Mouse (Mus musculus): ENCODE results near the gene Thrap3. TPM values are rescaled to one million over a fixed set of nuclear protein-coding genes. Genes with fewer than 3 reads are reported as not detected.

The Thrap3 gene
- polyA plus RNA-seq, 1 experiment from 2014 or later, result 210 TPM

GRCm38 (mm10) chr4:126149798-126150197 lies 52.8 kb downstream of the Thrap3 start:
- Histone ChIP-seq H3K9ac (replicated peaks; ENCODE audit: low read length) (peak overlapping the region; percentile 89), H3K27me3 (ENCODE audit: insufficient read depth, low read length) (no peaks in the 10 kb centered on the region), H3K27ac (ENCODE audit: low read length) (peak overlapping the region; percentile 95), H3K4me2 (replicated peaks; ENCODE audit: low read depth, low read length) (peak overlapping the region; percentile 76), H3K4me3 (ENCODE audit: low read length) (peak overlapping the region; percentile 75), H3K36me3 (ENCODE audit: insufficient read depth, low read length) (peaks cover 10% of the 10 kb centered on the region; the same call in 1 of the 2 replicates), H3K4me1 (ENCODE audit: insufficient read depth, low read length) (peaks cover 56% of the 10 kb centered on the region), H3K9me3 (ENCODE audit: low read length) (no peaks in the 10 kb centered on the region)
- 3% methylated on average over 10 of the region's 10 CpGs for WGBS
- peak; percentile 2; the same call in 1 of the 2 replicates for ATAC-seq (ENCODE audit: low FRiP score, low TSS enrichment)

GRCm38 (mm10) chr4:126149041-126149676 lies 53.4 kb downstream of the Thrap3 start:
- H3K36me3 ChIP-seq (ENCODE audit: insufficient read depth, low read length), result peaks cover 7% of the 10 kb centered on the region; the same call in 1 of the 2 replicates
- peak; percentile 1; the same call in 1 of the 2 replicates for ATAC-seq (ENCODE audit: low FRiP score, low TSS enrichment)
- no peaks in the 10 kb centered on the region for H3K9me3 ChIP-seq (ENCODE audit: low read length)
- H3K4me1 ChIP-seq (ENCODE audit: insufficient read depth, low read length), result peaks cover 56% of the 10 kb centered on the region
- H3K9ac ChIP-seq (replicated peaks; ENCODE audit: low read length), result peak overlapping the region; percentile 89
- no peaks in the 10 kb centered on the region for H3K27me3 ChIP-seq (ENCODE audit: insufficient read depth, low read length)
- H3K4me3 ChIP-seq (ENCODE audit: low read length), result peak overlapping the region; percentile 75
- H3K27ac ChIP-seq (ENCODE audit: low read length), result peak overlapping the region; percentile 95
- H3K4me2 ChIP-seq (replicated peaks; ENCODE audit: low read depth, low read length), result peak overlapping the region; percentile 76
- WGBS, result 7% methylated on average over 42 of the region's 42 CpGs

- Histone ChIP-seq H3K36me3 (ENCODE audit: insufficient read depth, low read length) (peaks cover 7% of the 10 kb centered on the region; the same call in 1 of the 2 replicates), H3K27ac (ENCODE audit: low read length) (peak overlapping the region; percentile 95), H3K4me2 (replicated peaks; ENCODE audit: low read depth, low read length) (peak overlapping the region; percentile 76), H3K9me3 (ENCODE audit: low read length) (no peaks in the 10 kb centered on the region), H3K27me3 (ENCODE audit: insufficient read depth, low read length) (no peaks in the 10 kb centered on the region), H3K4me1 (ENCODE audit: insufficient read depth, low read length) (peaks cover 56% of the 10 kb centered on the region), H3K4me3 (ENCODE audit: low read length) (peak overlapping the region; percentile 75), H3K9ac (replicated peaks; ENCODE audit: low read length) (peak overlapping the region; percentile 89)
- ATAC-seq (ENCODE audit: low FRiP score, low TSS enrichment), result peak; percentile 66
- WGBS, result under 1% methylated on average over 44 of the region's 67 CpGs
Observed at GRCm38 (mm10) chr4:126148161-126148961, 54.2 kb downstream of the Thrap3 start.

DNA sequence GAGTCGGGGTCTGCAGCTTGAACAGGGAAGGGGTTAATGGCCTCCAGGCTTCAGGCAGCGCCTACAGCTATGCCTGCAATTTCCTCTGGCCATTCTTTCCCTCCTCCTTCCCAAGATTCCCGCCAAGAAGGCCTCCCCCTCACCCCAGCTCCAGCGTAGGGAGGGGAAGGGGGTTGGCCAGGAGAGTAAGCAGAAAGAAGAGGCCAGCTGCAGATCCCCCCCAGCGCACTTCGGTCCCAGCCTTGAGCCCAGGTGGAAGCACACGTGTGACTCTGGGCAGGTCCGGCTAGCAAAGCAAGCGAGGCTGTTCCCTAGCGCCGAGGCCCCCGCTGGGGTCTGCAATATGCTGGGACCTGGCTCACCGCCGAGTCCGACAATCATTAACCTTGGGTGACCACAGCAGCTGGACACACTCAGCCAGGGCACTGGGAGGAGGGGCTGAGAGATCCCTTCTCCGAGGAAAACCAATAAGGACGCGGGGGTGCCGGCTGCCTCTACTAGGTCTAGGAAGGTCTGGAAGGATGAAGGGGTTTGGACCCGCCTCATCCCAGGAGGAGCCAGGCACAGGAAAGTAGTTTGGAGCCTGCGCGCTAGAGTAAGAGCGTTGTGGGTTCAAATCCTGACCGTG lies 54.9 kb downstream of the Thrap3 start, which contains the start of gene Eva1b:
TSS of gene Eva1b (plus strand) at position 212 of the 628 bp plus-strand sequence.
- peaks cover 7% of the 10 kb centered on the region; the same call in 1 of the 2 replicates for H3K36me3 ChIP-seq (ENCODE audit: insufficient read depth, low read length)
- H3K9me3 ChIP-seq (ENCODE audit: low read length), result no peaks in the 10 kb centered on the region
- H3K4me2 ChIP-seq (replicated peaks; ENCODE audit: low read depth, low read length), result peak within 1 kb of the TSS; percentile 76
- peak; percentile 92 for ATAC-seq (ENCODE audit: low FRiP score, low TSS enrichment)
- WGBS, result 5% methylated on average over 24 of the region's 24 CpGs
- H3K27me3 ChIP-seq (ENCODE audit: insufficient read depth, low read length), result no peaks in the 10 kb centered on the region
- H3K27ac ChIP-seq (ENCODE audit: low read length), result peak within 1 kb of the TSS; percentile 95
- H3K4me1 ChIP-seq (ENCODE audit: insufficient read depth, low read length), result peaks cover 56% of the 10 kb centered on the region
- peak within 1 kb of the TSS; percentile 89 for H3K9ac ChIP-seq (replicated peaks; ENCODE audit: low read length)
- H3K4me3 ChIP-seq (ENCODE audit: low read length), result peak within 1 kb of the TSS; percentile 75

DNA sequence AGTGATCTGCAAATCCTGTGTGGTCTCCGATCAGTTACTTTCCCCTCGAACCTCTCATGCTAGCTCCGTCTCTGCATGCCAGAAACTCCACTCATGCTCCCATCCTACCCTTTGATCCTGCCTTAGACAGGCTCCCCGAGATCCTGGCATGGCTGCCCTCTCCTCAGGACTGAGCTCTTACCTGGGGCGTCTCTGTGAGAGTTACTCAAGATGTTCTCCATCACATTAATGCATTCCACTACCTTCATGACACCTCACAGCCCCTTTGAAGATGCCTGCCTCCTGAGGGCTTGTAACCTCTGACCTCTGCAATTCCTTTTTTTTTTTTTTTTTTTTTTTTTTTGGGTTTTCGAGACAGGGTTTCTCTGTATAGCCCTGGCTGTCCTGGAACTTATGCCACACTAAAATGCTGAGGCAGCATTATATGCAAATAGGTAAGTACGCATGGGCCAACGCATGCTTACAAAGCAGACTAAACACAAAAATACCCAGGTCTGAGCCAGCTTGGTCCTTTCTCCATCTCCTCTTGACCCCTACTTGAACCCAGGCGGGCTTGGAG lies 55.5 kb downstream of the Thrap3 start:
- peaks cover 56% of the 10 kb centered on the region for H3K4me1 ChIP-seq (ENCODE audit: insufficient read depth, low read length)
- ATAC-seq (ENCODE audit: low FRiP score, low TSS enrichment), result no peak
- WGBS, result 20% methylated on average over 9 of the region's 9 CpGs

DNA sequence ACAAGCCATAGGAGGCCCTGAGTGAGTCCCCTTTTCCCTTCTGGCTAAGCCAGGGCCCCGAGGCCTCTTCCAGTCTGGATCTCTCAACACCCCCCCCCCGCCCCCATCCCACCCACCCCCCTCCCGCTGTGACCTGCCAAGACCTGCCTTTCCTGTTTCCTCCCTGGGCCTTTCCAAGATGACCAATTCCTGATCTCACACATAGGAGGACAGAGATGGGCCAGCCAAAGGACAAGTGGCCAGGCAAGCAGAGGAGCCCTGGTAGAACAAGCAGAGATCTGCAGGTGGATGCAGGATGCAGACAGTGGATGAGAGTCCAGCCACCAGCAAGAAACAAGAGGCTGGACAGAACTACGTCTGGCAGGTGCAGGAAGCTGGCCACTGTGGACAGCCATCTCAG lies 57.2 kb downstream of the Thrap3 start:
- Histone ChIP-seq H3K4me1 (ENCODE audit: insufficient read depth, low read length) (peaks cover 52% of the 10 kb centered on the region), H3K27me3 (ENCODE audit: insufficient read depth, low read length) (no peaks in the 10 kb centered on the region), H3K36me3 (ENCODE audit: insufficient read depth, low read length) (no peaks in the 10 kb centered on the region), H3K27ac (ENCODE audit: low read length) (no peak overlapping the region), H3K4me2 (replicated peaks; ENCODE audit: low read depth, low read length) (no peak overlapping the region), H3K9ac (replicated peaks; ENCODE audit: low read length) (no peak overlapping the region), H3K4me3 (ENCODE audit: low read length) (no peak overlapping the region), H3K9me3 (ENCODE audit: low read length) (no peaks in the 10 kb centered on the region)
- ATAC-seq (ENCODE audit: low FRiP score, low TSS enrichment), result no peak
- 29% methylated on average over 4 of the region's 4 CpGs for WGBS

More for the DNA sequence above, 55.5 kb downstream of the Thrap3 start:
- no peaks in the 10 kb centered on the region for H3K27me3 ChIP-seq (ENCODE audit: insufficient read depth, low read length)
- peak overlapping the region; percentile 95 for H3K27ac ChIP-seq (ENCODE audit: low read length)
- H3K36me3 ChIP-seq (ENCODE audit: insufficient read depth, low read length), result peaks cover 3% of the 10 kb centered on the region; the same call in 1 of the 2 replicates
- H3K4me2 ChIP-seq (replicated peaks; ENCODE audit: low read depth, low read length), result peak overlapping the region; percentile 76
- H3K4me3 ChIP-seq (ENCODE audit: low read length), result peak overlapping the region; percentile 75; the same call in 1 of the 2 replicates
- H3K9ac ChIP-seq (replicated peaks; ENCODE audit: low read length), result peak overlapping the region; percentile 89; the same call in 1 of the 2 replicates
- H3K9me3 ChIP-seq (ENCODE audit: low read length), result no peaks in the 10 kb centered on the region

DNA sequence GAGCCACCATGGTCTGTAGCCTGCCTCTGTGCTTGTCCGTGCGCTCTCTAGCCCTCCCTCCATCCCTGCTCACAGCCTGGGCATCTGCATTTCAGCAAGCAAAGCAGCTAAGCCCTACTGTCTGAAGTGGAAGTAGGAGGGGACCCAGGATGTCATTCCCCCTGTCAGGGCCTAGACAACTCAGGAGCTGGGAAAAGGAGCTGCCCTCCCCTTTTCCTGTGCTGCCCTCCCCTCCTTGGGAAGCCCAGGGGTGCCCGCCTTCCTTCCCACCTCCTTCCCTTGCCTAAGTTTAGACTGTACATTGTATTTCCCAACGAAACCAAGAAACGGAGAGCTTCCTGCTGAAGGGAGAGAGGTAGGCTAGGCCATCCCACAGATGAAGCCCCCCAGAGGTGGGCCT lies 61.5 kb downstream of the Thrap3 start:
- H3K4me2 ChIP-seq (replicated peaks; ENCODE audit: low read depth, low read length), result no peak overlapping the region
- peaks cover 23% of the 10 kb centered on the region for H3K4me1 ChIP-seq (ENCODE audit: insufficient read depth, low read length)
- ATAC-seq (ENCODE audit: low FRiP score, low TSS enrichment), result no peak
- H3K9me3 ChIP-seq (ENCODE audit: low read length), result no peaks in the 10 kb centered on the region
- H3K36me3 ChIP-seq (ENCODE audit: insufficient read depth, low read length), result peaks cover 36% of the 10 kb centered on the region
- H3K9ac ChIP-seq (replicated peaks; ENCODE audit: low read length), result peak overlapping the region; percentile 29; the same call in 1 of the 2 replicates
- 59% methylated on average over 5 of the region's 5 CpGs for WGBS
- H3K27ac ChIP-seq (ENCODE audit: low read length), result peak overlapping the region; percentile 73
- H3K27me3 ChIP-seq (ENCODE audit: insufficient read depth, low read length), result no peaks in the 10 kb centered on the region
- no peak overlapping the region for H3K4me3 ChIP-seq (ENCODE audit: low read length)

- WGBS, result 86% methylated on average over 4 of the region's 4 CpGs
- Histone ChIP-seq H3K9me3 (ENCODE audit: low read length) (no peaks in the 10 kb centered on the region), H3K4me1 (ENCODE audit: insufficient read depth, low read length) (peaks cover 17% of the 10 kb centered on the region), H3K27ac (ENCODE audit: low read length) (no peak overlapping the region), H3K27me3 (ENCODE audit: insufficient read depth, low read length) (no peaks in the 10 kb centered on the region), H3K36me3 (ENCODE audit: insufficient read depth, low read length) (peaks cover 46% of the 10 kb centered on the region), H3K4me2 (replicated peaks; ENCODE audit: low read depth, low read length) (no peak overlapping the region), H3K9ac (replicated peaks; ENCODE audit: low read length) (no peak overlapping the region), H3K4me3 (ENCODE audit: low read length) (no peak overlapping the region)
- ATAC-seq (ENCODE audit: low FRiP score, low TSS enrichment), result no peak
Observed at GRCm38 (mm10) chr4:126137773-126138172, 64.8 kb downstream of the Thrap3 start.

- Histone ChIP-seq H3K9me3 (ENCODE audit: low read length) (no peaks in the 10 kb centered on the region), H3K9ac (replicated peaks; ENCODE audit: low read length) (no peak overlapping the region), H3K4me2 (replicated peaks; ENCODE audit: low read depth, low read length) (no peak overlapping the region), H3K27ac (ENCODE audit: low read length) (no peak overlapping the region), H3K27me3 (ENCODE audit: insufficient read depth, low read length) (no peaks in the 10 kb centered on the region), H3K4me1 (ENCODE audit: insufficient read depth, low read length) (peaks cover 37% of the 10 kb centered on the region), H3K4me3 (ENCODE audit: low read length) (no peak overlapping the region), H3K36me3 (ENCODE audit: insufficient read depth, low read length) (peaks cover 45% of the 10 kb centered on the region)
- WGBS, result 90% methylated on average over 4 of the region's 4 CpGs
- no peak for ATAC-seq (ENCODE audit: low FRiP score, low TSS enrichment)
Observed at GRCm38 (mm10) chr4:126134639-126135038, 67.9 kb downstream of the Thrap3 start.

Data from kidney, embryonic 16.5 days (tissue).